Mouse (Mus musculus): ENCODE measurements around the gene Igsf8. TPM values are rescaled to one million over a fixed set of nuclear protein-coding genes. Genes with fewer than 3 reads are reported as not detected.

Igsf8 gene
- 1.1 TPM for polyA plus RNA-seq (2014; fragmentation: Illumina TruSeq; extraction: RNeasy Lipid Tissue Mini Kit (QIAGEN cat#74804); ENCODE audit: low read depth, low replicate concordance)

DNA sequence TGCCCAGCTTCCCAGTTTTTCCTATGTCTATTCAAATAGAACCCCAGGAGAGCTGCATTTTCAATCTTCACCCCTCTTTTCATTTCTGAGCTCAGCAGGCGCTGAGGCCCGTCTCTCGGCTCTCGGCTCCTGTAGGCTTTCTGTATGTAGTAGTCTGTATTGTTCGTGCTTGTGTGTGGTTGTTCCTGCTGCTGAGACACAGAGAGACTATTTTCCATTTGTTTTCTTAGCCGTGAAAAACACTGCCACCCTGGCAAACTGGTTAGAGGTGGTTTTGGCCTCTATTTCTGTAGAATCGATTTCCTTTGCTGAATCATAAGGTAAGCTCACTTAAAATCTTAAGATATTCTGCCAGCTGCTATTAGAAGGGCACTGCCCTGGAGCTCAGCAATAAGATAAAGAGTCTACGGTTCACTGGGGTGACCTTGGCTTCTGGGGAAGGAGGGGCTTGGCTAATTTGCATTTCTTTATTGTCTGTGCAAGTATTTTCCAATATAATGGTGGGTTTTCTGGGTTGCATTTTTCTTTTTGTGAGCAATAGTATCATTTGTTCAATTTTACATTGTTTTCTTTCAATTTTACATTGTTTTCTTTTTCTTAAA is at the start of gene Igsf8:
Igsf8 (plus strand) TSS at position 165 of the 602 bp plus-strand sequence.

DNA sequence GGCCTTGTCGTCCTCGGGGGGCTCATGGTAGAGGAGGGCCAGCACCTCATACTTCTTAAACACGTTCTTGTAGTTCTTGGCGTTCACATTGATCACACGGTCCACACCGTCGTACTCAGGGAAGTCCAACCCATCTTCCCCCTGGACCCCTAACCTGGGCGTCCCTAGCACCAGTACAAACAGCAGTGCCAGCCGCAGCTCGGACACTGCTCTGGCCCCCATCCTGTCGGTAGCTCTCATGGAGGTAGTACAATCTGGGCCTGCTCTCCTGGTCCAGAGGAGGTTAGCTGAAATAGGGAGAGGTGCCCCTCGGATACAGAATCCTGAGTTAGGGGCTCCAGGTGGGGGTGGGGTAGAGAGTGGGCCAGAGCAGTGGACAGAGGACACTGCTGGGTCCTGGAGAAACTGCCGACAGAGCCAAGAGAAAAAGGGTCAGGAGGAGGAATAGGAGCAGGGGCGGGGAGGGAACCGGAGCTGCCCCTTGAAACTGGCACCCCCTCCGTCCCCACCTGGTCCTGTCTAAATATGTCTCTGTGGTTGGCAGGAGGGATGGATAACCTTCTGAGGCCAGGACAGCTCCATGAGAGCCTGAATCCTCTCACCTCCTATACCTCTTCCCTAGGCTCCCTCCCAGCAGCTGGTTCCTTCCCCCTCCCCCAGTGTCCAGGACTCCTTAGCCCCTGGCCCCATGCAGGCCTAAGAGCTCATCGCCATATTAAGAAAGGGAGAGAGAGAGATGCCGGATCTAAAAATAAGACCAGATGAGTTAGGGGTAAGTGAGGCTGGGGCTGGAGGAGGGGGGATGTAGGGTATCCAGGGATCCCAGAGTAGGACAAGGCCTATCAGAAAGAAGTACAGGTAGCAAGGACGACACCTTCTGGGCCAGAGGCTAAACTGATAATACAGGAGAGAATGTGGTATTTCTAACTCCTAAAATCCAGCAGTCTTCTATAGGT is 41.7 kb upstream of the Igsf8 start, which contains the start of gene Casq1:
Casq1 (minus strand) TSS at position 418 of the 956 bp plus-strand sequence.

DNA sequence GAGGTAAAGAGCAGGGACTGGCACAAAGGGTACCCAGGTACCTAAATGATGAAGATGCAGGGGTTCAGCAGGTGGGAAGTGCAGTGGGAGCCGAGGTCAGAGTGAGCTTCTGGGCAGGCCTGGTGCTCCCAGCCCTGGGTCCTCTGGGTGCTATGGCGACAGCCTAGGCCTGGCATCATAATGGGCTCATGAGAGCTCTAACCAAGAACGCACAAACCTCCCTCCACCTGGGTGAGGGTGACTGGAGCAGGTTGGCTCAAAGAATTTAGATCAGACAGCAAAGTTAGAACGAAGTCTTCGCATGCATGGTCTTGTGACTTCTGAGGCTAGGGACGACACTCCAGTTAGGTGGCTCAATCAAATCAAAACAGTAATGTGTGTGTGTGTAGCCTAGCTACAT is 3.1 kb upstream of the Igsf8 start, which contains the start of gene Atp1a4:
Atp1a4 (minus strand) TSS at position 101 of the 400 bp plus-strand sequence.

DNA sequence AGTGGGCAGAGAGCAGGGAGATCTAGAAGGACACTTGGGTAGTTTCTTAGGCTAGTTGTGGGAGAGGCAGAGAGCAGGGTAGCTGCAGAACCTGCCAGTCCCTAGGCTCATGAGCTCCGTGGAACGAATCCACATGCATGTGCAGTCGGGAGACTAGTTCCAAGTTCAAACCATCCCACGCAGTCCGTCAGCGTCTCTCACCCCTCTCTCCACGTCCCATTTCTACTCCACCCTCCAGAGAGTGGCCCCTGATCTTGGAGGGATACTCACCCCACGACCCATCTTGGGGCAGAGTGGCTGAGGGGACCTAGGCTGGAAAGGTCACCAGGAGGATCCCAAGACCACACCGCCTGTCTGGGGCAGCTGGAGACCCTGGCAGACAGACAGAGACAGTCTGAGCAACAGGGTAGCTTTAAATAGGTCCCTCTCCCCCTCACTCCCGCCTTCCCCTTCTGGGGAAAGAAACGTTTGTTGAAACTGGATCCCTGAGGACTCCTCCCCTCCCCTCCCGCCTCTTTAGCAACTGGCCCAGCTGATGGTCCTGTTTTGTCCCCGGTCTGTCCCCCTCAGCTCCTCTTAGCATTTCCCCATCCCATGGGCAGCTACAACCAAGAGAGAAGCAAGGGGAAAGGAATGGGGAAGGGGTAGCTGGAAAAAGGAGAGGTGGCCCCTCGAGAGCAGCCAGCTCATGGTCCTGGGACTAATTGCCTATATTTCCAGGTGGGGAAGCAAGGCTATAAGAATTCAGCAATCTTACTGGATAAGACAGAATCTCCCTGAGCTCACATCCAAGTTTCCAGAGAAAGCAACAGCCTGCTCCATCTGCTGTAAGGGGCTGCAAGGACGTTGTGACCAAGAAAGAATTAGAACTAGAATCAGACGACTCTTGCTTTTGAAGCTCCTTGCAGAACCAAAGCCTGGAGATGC is 36.4 kb downstream of the Igsf8 start, which contains the start of gene Atp1a2:
Atp1a2 (minus strand) TSS at position 454 of the 927 bp plus-strand sequence.

DNA sequence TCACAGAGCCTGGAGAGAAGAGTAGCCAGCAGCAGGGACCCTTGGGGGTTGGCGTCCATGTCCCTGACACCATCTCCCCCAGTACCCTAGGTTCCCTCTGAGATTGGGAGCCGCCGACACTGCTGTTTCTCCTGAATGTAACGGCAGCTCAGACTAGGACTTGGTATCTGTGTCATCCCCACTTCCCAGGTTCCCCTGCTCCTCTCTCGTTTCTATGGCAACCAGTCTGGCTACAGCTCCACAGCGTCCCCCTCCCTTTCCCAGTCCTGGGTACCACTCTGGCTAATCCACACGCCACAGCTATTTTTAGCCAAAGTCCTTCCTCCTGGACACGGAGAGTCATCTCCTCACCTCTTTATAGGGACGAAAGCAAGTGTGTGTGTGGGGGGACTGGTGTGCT is 67.7 kb downstream of the Igsf8 start, which contains the start of gene Kcnj9:
Kcnj9 (minus strand) TSS at position 188 of the 400 bp plus-strand sequence.

DNA sequence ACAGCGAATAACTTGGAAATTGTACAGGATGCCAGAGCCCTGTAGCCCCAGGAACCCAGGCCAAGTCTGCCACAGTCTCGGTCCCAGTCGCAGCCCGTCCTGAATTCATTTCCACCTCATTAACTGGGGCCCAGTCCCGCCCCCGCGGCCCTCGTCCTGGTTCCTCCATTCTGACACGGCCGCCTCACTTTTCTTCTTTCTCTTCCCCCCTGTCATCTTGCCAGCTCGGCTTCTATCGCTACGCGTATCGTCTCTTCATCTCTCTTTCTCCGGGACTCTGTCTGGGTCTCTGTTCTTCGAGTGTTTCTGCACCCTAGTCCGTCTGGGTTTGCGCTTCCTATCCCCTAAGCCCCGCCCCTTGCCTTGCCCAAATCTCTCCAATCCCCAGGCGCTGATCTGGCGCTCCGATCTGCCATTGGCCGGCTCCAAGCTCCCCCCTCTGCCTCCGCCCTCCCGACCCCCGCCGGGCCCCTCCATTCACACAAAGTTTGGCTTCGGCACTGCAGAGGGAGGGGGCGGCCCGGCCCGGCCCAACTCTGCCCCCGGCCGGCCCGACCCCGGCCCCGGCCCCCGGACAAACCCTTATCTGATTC is 79.4 kb downstream of the Igsf8 start, which contains the start of gene Kcnj10:
Kcnj10 (plus strand) TSS at position 482 of the 593 bp plus-strand sequence.

Other genes with a start within 250 kb of the Igsf8 start
- 1.4 TPM for gene Vangl2, start 233.2 kb upstream of the Igsf8 start, polyA plus RNA-seq (2014; fragmentation: Illumina TruSeq; extraction: RNeasy Lipid Tissue Mini Kit (QIAGEN cat#74804); ENCODE audit: low read depth, low replicate concordance)
- not detected for gene Nhlh1, start 204.1 kb upstream of the Igsf8 start, polyA plus RNA-seq (2014; fragmentation: Illumina TruSeq; extraction: RNeasy Lipid Tissue Mini Kit (QIAGEN cat#74804); ENCODE audit: low read depth, low replicate concordance)
- gene Copa, start 179.1 kb upstream of the Igsf8 start, polyA plus RNA-seq (2014; fragmentation: Illumina TruSeq; extraction: RNeasy Lipid Tissue Mini Kit (QIAGEN cat#74804); ENCODE audit: low read depth, low replicate concordance), result 180 TPM
- gene Ncstn, start 178.8 kb upstream of the Igsf8 start, polyA plus RNA-seq (2014; fragmentation: Illumina TruSeq; extraction: RNeasy Lipid Tissue Mini Kit (QIAGEN cat#74804); ENCODE audit: low read depth, low replicate concordance), result 38.8 TPM
- 40.4 TPM for gene Pex19, start 134.9 kb upstream of the Igsf8 start, polyA plus RNA-seq (2014; fragmentation: Illumina TruSeq; extraction: RNeasy Lipid Tissue Mini Kit (QIAGEN cat#74804); ENCODE audit: low read depth, low replicate concordance)
- gene Dcaf8, start 113.6 kb upstream of the Igsf8 start, polyA plus RNA-seq (2014; fragmentation: Illumina TruSeq; extraction: RNeasy Lipid Tissue Mini Kit (QIAGEN cat#74804); ENCODE audit: low read depth, low replicate concordance), result 74.0 TPM
- gene Pea15a, start 54.8 kb upstream of the Igsf8 start, polyA plus RNA-seq (2014; fragmentation: Illumina TruSeq; extraction: RNeasy Lipid Tissue Mini Kit (QIAGEN cat#74804); ENCODE audit: low read depth, low replicate concordance), result 36.7 TPM
- gene Casq1, start 41.8 kb upstream of the Igsf8 start, polyA plus RNA-seq (2014; fragmentation: Illumina TruSeq; extraction: RNeasy Lipid Tissue Mini Kit (QIAGEN cat#74804); ENCODE audit: low read depth, low replicate concordance), result 0.63 TPM
- gene Atp1a4, start 3.2 kb upstream of the Igsf8 start, polyA plus RNA-seq (2014; fragmentation: Illumina TruSeq; extraction: RNeasy Lipid Tissue Mini Kit (QIAGEN cat#74804); ENCODE audit: low read depth, low replicate concordance), result not detected
- 4.4 TPM for gene Atp1a2, start 36.4 kb downstream of the Igsf8 start, polyA plus RNA-seq (2014; fragmentation: Illumina TruSeq; extraction: RNeasy Lipid Tissue Mini Kit (QIAGEN cat#74804); ENCODE audit: low read depth, low replicate concordance)
- gene Kcnj9, start 67.7 kb downstream of the Igsf8 start, polyA plus RNA-seq (2014; fragmentation: Illumina TruSeq; extraction: RNeasy Lipid Tissue Mini Kit (QIAGEN cat#74804); ENCODE audit: low read depth, low replicate concordance), result not detected
- gene Kcnj10, start 79.6 kb downstream of the Igsf8 start, polyA plus RNA-seq (2014; fragmentation: Illumina TruSeq; extraction: RNeasy Lipid Tissue Mini Kit (QIAGEN cat#74804); ENCODE audit: low read depth, low replicate concordance), result 2.6 TPM
- gene Pigm, start 114.9 kb downstream of the Igsf8 start, polyA plus RNA-seq (2014; fragmentation: Illumina TruSeq; extraction: RNeasy Lipid Tissue Mini Kit (QIAGEN cat#74804); ENCODE audit: low read depth, low replicate concordance), result 33.9 TPM
- 1.1 TPM for gene Slamf9, start 213.7 kb downstream of the Igsf8 start, polyA plus RNA-seq (2014; fragmentation: Illumina TruSeq; extraction: RNeasy Lipid Tissue Mini Kit (QIAGEN cat#74804); ENCODE audit: low read depth, low replicate concordance)
- gene Igsf9, start 220.1 kb downstream of the Igsf8 start, polyA plus RNA-seq (2014; fragmentation: Illumina TruSeq; extraction: RNeasy Lipid Tissue Mini Kit (QIAGEN cat#74804); ENCODE audit: low read depth, low replicate concordance), result 5.1 TPM
- 81.6 TPM for gene Tagln2, start 238.4 kb downstream of the Igsf8 start, polyA plus RNA-seq (2014; fragmentation: Illumina TruSeq; extraction: RNeasy Lipid Tissue Mini Kit (QIAGEN cat#74804); ENCODE audit: low read depth, low replicate concordance)

Measured in sigmoid colon, adult 10 weeks (tissue).